Mouse (Mus musculus) lung, postnatal 0 days (tissue): ENCODE measurements around the gene Ap4e1.

ENCODE experiments used
- CTCF ChIP-seq: IDR thresholded peaks from 2 replicates; pipeline ENCODE4 v1.5.1; 2016; ENCODE audit warnings: antibody characterized with exemption, mild to moderate bottlenecking
- EP300 ChIP-seq: IDR thresholded peaks from 2 replicates; pipeline ENCODE4 v1.6.1; 2016; ENCODE audit warnings: antibody characterized with exemption, mild to moderate bottlenecking, control low read depth

DNA sequence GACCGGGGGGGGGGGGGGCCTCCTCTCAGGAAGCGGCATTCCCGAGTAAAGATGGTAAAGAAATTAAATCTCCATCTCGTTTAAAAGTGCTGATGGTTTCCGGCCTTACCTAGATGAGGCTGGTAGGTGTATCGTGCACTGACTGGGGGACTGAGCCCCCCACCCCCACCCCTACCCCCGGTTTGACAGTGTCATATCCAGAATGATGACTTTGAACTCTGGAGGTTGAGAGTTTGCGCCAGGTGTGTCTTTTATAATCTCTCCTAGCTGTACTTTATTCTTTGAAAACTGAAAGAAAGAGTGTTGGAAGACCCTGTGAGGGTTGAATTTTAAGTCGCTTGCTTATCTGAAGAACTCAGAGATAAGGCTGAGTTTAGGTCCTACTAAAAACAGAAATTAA lies 62.4 kb downstream of the Ap4e1 start:
- TF ChIP-seq CTCF: no peak
- TF ChIP-seq EP300: no peak
